Mouse (Mus musculus) neutrophil, adult 5-6 weeks (primary cell): Measurements from ENCODE around the gene Wdr62. TPM values are rescaled to one million over a fixed set of nuclear protein-coding genes. Genes with fewer than 3 reads are reported as not detected.
"Not testable (repeated sequence)": the region's sequence is repeated elsewhere in the genome, so short reads cannot be mapped to it uniquely, and the experiment has no call there.

Experiments used
- ATAC-seq: fragments of 151-379, 151-347 bp; 2 replicates; pipeline ENCODE4 v1.8.0; 2017; ENCODE audit warnings: mild to moderate bottlenecking, moderate TSS enrichment; ENCODE audit not compliant: insufficient number of reproducible peaks, poor library complexity, low FRiP score, severe bottlenecking; ENCODE audit errors: extremely low read depth
- total RNA-seq: library from RNA; stranded (forward); fragments of 200-1000 nt; gene quantifications from 2 replicates; pipeline ENCODE4 v1.2.3, GENCODE M21; 2017

Wdr62 gene
- total RNA-seq, 1 experiment from 2014 or later = 2.6 TPM

DNA sequence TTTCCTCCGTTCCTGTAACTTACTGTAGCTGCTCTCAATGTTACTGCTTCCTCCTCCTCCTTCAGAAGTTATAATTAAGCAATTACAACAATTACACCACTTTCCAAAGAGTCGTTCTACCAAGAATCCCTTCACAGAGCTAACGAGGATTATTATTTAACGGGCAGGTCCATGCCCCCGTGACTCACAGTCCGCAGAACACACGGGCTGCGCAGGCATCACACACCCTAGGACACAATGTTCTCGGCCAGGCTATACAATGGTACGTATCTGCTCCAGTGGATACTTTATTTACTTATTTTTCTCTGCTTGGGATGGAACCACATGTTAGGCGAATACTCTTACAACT lies 60.2 kb downstream of the Wdr62 start:
- no peak for ATAC-seq

DNA sequence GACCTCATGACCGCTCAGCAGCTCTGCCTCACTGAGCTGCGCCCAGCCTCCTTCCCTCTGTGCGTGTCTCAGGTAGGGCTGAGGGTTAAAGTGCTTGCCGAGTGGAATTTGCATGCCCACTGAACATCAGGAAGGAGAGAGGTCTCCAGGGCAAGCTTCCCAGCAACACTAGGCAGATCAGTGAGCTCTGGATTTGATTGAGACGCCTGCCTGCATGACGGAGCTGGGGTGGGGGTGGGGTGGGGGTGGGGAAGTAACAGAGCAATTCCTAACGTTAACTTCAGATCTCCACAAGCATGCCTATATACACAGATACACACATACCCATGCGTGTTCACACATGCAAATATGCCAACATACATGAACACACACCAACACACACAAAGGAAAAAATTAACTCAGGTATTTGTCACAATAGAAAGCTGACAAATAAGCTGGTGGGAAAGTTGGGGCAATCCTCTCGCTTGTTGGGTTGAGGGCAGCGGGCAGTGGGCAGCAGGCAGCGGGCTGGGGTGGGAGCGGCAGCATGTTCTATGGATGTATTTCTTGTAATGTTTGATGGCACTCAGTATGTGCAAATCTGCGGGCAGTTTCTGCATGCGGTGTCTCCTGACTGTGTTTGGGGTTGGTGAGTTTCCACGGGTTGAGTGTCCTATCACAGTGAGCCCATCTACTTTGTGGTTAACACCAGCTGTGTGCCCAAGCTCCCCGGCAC lies 60.8 kb downstream of the Wdr62 start:
- no peak for ATAC-seq

DNA sequence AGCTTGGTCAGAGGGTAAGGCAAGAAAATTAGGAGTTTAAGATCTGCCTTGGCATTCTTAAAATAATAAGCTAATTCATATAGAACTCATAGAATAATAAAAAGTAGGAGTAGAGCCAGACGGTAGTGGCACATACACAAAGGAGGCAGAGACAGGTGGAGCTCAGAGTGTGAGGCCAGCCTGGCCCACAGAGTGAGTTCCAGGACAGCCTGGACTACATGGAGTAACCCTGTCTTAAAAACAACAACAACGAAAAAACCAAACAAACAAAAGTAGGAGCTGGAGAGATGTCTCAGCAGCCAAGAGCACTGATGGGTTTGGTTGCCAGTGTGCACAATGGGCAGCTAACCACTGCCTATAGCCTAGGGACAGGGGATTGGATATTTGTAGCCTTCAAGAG lies 62.9 kb downstream of the Wdr62 start:
- ATAC-seq = no peak

DNA sequence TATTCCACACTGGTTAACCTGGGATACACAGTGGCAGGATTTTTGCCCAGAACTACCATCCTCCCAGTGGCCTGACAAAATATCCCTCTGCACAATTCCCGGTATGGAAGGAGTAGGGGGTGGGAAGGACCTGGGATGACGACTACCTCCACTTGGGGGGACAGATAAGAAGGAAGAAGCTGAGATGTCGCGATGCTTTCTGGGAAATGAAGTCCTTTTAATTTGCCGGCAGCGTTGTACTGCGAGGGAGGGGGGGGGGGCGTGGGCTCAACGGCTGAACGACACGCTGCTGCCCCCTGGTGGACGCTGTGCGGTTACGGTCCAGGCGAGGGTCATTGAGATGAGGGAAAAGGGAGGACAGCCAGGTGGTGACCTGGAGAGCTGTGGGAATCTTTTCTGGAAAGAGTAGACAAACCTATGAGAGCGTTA lies 63.5 kb downstream of the Wdr62 start:
- ATAC-seq = peak; percentile 85

DNA sequence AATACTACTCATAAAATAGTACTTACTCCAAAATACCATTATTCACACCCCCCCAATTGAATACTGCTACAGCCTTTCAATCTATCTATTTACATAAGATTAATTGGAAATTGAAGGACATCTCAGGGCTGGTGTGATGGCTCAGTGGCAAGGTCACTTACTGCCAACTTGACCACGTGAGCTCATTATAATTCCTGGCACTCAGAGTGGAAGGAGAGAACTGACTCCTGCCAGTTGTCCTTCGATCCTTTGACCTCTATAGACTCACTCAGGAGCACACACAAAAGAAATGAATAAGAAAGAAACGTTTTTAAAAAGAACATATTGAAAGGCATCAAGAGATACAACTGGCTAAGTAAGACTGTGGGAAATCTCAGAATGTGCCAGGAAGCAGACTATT lies 64.3 kb downstream of the Wdr62 start:
- no peak for ATAC-seq

DNA sequence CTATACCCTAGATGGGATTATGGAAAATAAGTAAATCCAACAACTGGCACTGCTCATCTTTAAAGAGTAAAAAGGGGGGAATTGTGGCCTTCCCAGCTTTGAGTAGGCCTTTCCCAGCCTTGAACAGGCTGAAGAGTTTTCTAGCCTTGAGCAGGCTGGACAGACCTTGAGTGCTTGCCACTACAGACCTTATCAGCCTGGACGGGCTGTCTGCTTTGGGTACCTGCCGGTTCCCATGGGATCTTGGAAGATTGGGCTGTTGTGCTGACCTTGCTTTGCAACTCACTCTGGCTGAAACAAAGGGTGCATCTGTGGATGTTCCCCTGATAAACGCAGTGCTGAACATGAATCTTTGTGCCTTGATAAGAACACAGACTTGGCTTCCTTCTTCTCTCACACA lies 66.3 kb downstream of the Wdr62 start:
- no peak for ATAC-seq

DNA sequence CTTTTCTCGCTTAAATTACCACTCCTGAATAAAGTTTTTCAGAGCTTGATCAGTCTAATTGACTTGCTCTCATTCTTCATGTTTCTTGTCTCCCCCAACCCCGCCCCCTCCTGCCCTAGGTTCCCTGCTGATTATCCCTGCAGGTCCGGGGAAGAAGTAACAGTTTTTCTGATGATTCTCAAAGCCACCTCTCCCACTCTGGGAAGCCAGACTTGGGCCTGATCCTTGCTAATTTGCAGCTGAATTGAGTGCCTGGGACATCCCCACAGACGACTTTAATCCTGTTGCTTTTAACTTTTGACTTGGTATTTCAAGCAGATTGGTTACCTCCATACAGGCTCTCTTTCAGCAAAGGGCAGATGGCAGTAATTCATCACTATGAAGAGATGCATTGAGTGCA lies 69.2 kb downstream of the Wdr62 start:
- ATAC-seq = no peak

DNA sequence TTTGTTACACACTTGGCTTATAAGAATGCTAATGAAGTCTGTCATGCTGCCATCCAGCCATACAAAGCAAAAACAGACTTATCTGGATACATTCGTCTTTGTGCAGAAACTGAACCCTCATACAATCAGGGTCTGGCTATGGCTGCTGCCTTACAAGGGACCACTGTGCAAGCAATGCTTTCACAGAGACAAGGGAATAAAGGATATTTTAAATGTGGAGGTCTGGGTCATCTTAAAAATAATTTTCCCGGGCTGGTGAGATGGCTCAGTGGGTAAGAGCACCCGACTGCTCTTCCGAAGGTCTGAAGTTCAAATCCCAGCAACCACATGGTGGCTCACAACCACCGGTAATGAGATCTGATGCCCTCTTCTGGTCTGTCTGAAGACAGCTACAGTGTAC lies 73.9 kb downstream of the Wdr62 start:
- ATAC-seq = not testable (repeated sequence)

DNA sequence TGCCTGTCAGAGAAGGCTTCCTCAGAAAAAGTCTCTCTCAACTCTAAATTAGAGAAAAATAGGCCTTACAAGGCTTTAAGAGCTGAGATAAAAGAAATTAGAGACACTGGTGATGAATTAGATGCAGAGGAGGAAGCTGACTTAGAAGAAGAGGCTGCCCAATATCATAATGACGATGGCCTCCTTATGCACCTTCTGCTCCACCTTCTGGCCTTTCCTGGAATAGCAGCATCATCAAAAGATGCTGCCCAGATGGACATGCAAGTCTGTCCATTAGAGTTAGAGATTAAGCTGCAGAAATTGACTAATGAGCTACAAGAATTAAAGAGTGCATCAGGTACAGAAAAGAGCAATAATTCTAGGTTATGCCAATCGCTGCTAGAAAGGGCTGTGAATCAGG lies 74.8 kb downstream of the Wdr62 start:
- ATAC-seq = peak; percentile 94

DNA sequence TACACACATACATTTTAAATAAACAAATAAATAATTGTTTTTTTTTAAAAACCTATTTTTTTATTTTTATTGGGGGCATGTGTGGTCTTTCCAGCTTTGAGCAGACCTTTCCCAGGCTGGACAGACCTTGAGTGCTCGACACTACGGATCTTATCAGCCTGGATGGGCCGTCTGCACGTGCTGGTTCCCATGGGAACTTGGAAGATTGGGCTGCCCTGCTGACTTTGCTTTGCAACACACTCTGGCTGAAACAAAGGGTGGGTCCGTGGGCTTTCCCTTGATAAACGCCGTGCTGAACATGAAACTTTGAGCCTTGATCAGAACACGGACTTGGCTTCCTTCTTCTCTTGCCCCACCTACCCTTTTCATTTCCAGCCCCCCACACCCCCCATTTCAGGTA lies 75.8 kb downstream of the Wdr62 start:
- no peak for ATAC-seq

DNA sequence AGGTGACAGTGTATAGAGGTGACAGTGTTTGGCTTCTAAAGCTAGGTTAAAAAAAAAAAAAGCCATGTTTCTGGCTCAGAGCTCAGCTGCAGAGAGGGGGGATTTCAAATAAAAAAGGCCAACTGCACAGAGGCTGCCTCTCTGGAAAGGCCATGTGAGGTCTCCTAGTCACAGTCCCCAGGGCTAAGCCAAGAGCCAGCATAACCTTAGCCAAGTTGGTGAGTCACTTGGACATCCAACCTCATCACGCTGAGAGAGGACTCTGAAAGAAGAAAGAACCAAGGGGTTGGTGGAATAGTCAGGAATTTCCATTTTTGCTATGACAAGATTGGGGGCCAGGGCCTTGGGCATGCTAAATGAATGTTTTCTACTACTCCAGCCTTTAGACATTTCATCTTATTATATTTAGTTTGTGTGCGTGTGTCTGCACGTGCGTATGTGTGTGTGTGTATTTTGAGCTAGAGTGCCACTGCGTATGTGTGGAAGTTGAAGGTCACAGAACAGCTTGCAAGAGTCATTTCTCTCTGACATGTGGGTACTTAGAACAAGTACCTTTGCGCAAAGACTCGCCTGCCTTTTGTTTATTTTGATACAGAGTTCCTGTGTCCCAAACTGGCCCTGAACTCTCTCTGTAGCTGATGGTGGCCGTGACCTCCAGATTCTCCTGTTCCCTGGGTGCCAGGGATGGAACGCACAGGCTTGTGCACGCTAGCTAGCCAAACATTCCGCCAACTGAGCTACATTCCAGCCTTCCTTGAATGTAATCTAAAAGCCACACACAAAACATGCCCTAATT lies 77.1 kb downstream of the Wdr62 start:
- ATAC-seq = no peak

DNA sequence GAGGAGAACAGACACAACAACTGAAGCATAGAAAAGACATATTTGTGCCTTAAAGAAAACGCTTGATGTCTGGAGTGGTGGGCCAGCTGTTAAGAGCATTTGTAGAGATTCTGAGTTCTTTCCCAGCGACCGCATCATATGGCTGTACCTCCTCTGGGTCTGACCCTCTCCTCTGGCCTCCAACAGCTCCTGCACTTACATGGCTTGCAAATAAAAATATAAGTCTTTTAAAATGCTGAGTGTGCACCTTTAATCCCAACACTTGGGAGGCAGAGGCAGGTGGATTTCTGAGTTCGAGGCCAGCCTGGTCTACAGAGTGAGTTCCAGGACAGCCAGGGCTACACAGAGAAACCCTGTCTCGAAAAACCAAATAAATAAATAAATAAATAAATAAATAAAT lies 79.6 kb downstream of the Wdr62 start:
- ATAC-seq = not testable (repeated sequence)

DNA sequence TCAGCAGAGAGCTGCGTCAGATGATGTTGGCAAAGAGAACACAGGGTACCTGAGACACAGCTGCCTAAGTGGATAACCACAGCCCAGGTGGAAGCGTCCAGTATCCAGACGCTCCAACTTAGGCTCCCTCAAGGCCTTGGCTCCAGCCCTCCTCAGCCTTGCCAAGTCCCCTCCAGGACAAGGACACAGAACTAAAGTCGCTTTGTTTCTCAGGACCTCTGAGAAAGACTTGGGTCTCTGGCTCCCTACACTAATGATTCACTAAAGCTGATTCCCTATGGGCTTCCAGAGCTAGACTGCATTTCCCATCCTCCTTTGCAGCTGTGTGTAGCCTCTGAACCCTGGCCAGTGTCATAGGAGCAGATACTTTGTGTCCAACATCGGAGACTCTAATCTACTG lies 80.0 kb downstream of the Wdr62 start:
- no peak for ATAC-seq

DNA sequence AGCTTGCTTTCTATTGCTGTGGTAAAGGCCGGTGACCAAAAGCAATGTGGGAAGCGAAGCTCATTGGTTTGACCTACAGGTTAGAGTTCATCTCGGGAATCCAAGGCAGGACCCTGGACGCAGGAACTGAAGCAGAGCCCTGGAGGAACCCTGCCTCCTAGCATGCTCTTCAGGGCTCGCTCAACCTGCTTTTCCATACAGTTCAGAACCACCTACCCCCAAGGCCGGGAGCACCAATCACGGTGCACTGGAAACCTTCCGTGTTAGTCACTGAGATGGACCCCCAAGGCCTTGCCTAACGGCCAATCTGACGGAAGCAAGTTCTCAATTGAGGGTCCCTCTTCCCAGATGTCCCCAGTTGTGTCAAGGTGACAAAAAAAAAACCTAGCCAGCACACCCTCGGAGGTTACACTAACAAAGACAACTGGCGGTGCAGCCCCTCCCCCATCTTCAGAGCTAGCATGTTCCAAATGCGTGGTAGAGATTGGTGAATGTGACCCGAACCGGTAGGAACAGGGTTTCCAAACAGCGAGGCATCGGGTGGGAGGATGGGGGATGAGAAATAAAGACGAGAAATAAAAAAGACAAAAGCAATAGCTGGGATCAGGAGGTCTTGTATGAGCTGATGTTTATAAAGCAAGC lies 80.6 kb downstream of the Wdr62 start:
- ATAC-seq = no peak

DNA sequence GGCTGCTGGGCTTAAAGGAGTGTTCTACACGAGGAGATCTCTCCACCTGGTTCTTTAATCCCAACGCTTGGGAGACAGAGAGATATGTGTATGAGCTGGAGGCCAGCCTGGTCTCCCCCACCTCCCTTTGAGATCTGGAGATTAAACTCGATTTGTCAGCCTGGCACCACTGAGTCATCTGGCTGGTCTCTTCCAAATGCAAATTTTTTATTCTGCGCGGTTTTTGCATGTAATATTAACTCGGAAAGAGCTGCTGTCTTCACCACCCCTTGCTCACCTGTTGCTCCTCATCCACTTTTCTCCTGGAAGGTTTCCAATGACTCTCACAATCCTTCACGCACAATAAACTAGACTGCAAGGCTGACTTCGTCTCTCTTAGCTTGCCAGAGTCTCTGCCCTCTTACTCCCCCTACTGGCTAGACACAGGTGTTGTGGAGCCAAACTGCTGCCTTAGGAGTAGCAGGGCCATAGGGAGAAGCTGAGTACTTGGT lies 81.7 kb downstream of the Wdr62 start, which contains the start of gene Capns1:
Capns1 (minus strand) TSS at position 331 of the 491 bp plus-strand sequence.
- ATAC-seq = peak; percentile 82

DNA sequence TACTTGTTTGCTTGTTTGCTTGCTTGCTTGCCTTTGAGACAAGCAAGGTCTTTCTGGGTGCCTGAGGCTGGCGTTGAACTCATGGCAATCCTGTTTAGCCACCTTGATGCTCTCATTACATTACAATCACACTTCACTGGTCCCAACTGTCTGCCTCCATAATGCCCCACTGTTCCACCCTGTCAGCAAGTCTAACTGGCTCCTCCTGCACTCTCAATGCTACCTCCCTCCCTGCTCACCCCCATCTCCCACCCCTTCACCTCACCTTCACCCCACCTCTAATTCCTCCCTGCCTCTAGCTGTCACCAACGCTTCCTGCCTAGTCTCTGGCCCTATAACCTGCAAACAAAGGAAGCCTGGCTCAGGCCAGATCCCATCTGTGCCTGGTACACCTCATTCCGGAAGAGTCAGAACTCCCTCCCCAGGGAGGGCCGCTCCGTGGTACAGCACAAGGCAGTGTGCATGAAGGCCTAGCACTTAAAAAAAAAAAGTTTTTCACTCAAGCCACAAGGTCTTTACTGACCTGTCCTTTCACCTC lies 82.6 kb downstream of the Wdr62 start:
- no peak for ATAC-seq

DNA sequence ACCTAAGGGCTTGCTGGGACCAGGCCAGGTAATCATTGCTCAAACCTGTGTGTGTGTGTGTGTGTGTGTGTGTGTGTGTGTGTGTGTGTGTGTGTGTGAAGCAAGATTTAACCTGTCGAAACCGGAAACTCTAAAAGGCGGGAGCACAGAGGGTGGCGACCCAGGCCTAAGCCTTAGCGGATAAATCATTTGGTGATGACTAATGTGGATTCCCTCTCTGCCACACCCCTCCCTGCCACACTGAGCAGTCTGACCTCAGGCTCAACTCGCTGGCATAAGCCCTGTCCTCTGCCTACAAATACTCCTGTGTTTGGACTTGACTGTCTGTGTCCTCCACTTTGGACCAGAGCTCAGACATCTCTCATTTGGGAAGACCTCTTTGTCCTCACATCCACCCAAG lies 84.0 kb downstream of the Wdr62 start:
- ATAC-seq = no peak

DNA sequence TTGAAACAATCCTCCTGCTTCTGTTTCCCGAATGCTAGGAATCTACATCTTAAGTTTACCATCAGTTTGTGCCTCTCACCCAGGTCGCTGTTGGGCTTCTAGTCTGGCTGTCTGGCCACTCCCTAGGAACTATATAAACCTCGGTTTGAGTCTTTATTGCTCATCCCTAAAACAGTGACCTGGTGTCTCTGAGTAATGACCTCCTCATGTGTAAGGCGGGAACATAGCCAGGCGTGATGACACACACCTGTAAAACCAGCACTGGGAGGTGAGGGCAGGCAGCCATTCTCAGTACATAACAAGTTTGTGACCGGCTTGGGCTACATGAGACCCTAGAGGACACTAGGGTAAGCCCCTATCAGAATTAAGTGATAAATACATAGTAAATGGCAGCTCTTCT lies 84.8 kb downstream of the Wdr62 start:
- no peak for ATAC-seq

DNA sequence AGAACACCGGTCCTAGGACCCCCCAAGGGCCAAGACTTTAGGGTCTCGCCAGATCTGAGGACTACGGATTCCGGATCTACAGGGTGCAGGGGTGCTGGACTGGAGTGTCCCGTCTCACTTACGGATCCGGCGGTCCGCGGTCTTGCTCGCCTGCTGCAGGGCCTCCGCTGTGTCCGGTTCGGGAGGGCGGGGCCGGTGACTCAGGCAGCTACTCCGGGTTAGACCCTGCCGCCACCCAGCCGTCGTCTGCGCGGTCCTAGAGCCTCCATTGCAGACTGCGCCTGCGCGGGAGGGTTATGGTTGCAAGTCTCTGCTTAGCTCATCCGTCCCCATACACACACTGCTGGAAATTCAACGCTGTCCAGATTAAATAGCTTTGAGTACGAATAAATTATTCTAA lies 85.3 kb downstream of the Wdr62 start:
- ATAC-seq = peak; percentile 84
